Mouse (Mus musculus): Measurements from ENCODE around the gene Bnip3. TPM values are rescaled to one million over a fixed set of nuclear protein-coding genes. Genes with fewer than 3 reads are reported as not detected.

Bnip3 gene
- polyA plus RNA-seq, 1 experiment from 2014 or later: 133 TPM

- Histone ChIP-seq H3K4me1 (no peaks in the 10 kb centered on the region), H3K4me3 (no peak overlapping the region), H3K9me3 (replicated peaks) (no peaks in the 10 kb centered on the region), H3K27ac (replicated peaks) (no peak overlapping the region), H3K36me3 (no peaks in the 10 kb centered on the region), H3K27me3 (ENCODE audit: low read depth, poor library complexity, severe bottlenecking) (no peaks in the 10 kb centered on the region)
- WGBS: 91% methylated on average over 4 of the region's 4 CpGs
- DNase-seq (ENCODE audit: low spot score): no peak
Measured at GRCm38 (mm10) chr7:138928456-138928855, 19.1 kb upstream of the Bnip3 start.

- Histone ChIP-seq H3K4me1 (peaks cover 10% of the 10 kb centered on the region), H3K27me3 (ENCODE audit: low read depth, poor library complexity, severe bottlenecking) (no peaks in the 10 kb centered on the region), H3K4me3 (no peak overlapping the region), H3K9me3 (replicated peaks) (no peaks in the 10 kb centered on the region), H3K36me3 (no peaks in the 10 kb centered on the region), H3K27ac (replicated peaks) (no peak overlapping the region)
- DNase-seq (ENCODE audit: low spot score): no peak
- 13% methylated on average over 3 of the region's 3 CpGs for WGBS
Measured at GRCm38 (mm10) chr7:138923756-138924425, 14.6 kb upstream of the Bnip3 start.

- WGBS: 95% methylated on average over 8 of the region's 8 CpGs
- no peak for DNase-seq (ENCODE audit: low spot score)
- Histone ChIP-seq H3K36me3 (no peaks in the 10 kb centered on the region), H3K9me3 (replicated peaks) (no peaks in the 10 kb centered on the region), H3K4me1 (peaks cover 10% of the 10 kb centered on the region), H3K27ac (replicated peaks) (no peak overlapping the region), H3K4me3 (no peak overlapping the region), H3K27me3 (ENCODE audit: low read depth, poor library complexity, severe bottlenecking) (no peaks in the 10 kb centered on the region)
Measured at GRCm38 (mm10) chr7:138921611-138922010, 12.3 kb upstream of the Bnip3 start.

- Histone ChIP-seq H3K4me3 (peak overlapping the region; percentile 51), H3K9me3 (replicated peaks) (no peaks in the 10 kb centered on the region), H3K36me3 (no peaks in the 10 kb centered on the region), H3K27ac (replicated peaks) (peak overlapping the region; percentile 69; the same call in 1 of the 2 replicates), H3K27me3 (ENCODE audit: low read depth, poor library complexity, severe bottlenecking) (no peaks in the 10 kb centered on the region), H3K4me1 (peaks cover 10% of the 10 kb centered on the region)
- peak; percentile 52 for DNase-seq (ENCODE audit: low spot score)
- WGBS: 5% methylated on average over 26 of the region's 26 CpGs
Measured at GRCm38 (mm10) chr7:138919156-138919944, 10.0 kb upstream of the Bnip3 start.

- Histone ChIP-seq H3K4me3 (no peak overlapping the region), H3K9me3 (replicated peaks) (no peaks in the 10 kb centered on the region), H3K27ac (replicated peaks) (no peak overlapping the region), H3K27me3 (ENCODE audit: low read depth, poor library complexity, severe bottlenecking) (peaks cover 14% of the 10 kb centered on the region; the same call in 1 of the 2 replicates), H3K36me3 (no peaks in the 10 kb centered on the region), H3K4me1 (peaks cover 21% of the 10 kb centered on the region)
- WGBS: 77% methylated on average over 3 of the region's 3 CpGs
- no peak for DNase-seq (ENCODE audit: low spot score)
Measured at GRCm38 (mm10) chr7:138913616-138914015, 4.3 kb upstream of the Bnip3 start.

GRCm38 (mm10) chr7:138910193-138910562, 859 bp upstream of the Bnip3 start:
- Histone ChIP-seq H3K27me3 (ENCODE audit: low read depth, poor library complexity, severe bottlenecking) (peaks cover 14% of the 10 kb centered on the region; the same call in 1 of the 2 replicates), H3K4me3 (peak overlapping the region; percentile 85), H3K4me1 (peaks cover 49% of the 10 kb centered on the region), H3K27ac (replicated peaks) (peak overlapping the region; percentile 94), H3K9me3 (replicated peaks) (no peaks in the 10 kb centered on the region), H3K36me3 (peaks cover 6% of the 10 kb centered on the region; the same call in 1 of the 2 replicates)
- DNase-seq (ENCODE audit: low spot score): no peak
- WGBS: 22% methylated on average over 7 of the region's 7 CpGs

GRCm38 (mm10) chr7:138908768-138909276, 497 bp downstream of the Bnip3 start:
- peak overlapping the region; percentile 85 for H3K4me3 ChIP-seq
- no peaks in the 10 kb centered on the region for H3K9me3 ChIP-seq (replicated peaks)
- peaks cover 14% of the 10 kb centered on the region; the same call in 1 of the 2 replicates for H3K27me3 ChIP-seq (ENCODE audit: low read depth, poor library complexity, severe bottlenecking)
- 3% methylated on average over 10 of the region's 10 CpGs for WGBS
- DNase-seq (ENCODE audit: low spot score): no peak
- H3K27ac ChIP-seq (replicated peaks): peak overlapping the region; percentile 94
- peaks cover 6% of the 10 kb centered on the region; the same call in 1 of the 2 replicates for H3K36me3 ChIP-seq
- H3K4me1 ChIP-seq: peaks cover 49% of the 10 kb centered on the region

GRCm38 (mm10) chr7:138907976-138908375, 1.3 kb downstream of the Bnip3 start:
- Histone ChIP-seq H3K27ac (replicated peaks) (peak overlapping the region; percentile 94), H3K4me3 (peak overlapping the region; percentile 85)
- 49% methylated on average over 5 of the region's 5 CpGs for WGBS

GRCm38 (mm10) chr7:138907043-138907442, 2.3 kb downstream of the Bnip3 start:
- H3K9me3 ChIP-seq (replicated peaks): no peaks in the 10 kb centered on the region
- peaks cover 6% of the 10 kb centered on the region; the same call in 1 of the 2 replicates for H3K36me3 ChIP-seq
- peak; percentile 45 for DNase-seq (ENCODE audit: low spot score)
- H3K27ac ChIP-seq (replicated peaks): peak overlapping the region; percentile 76
- H3K4me3 ChIP-seq: peak overlapping the region; percentile 85
- 14% methylated on average over 7 of the region's 7 CpGs for WGBS
- H3K27me3 ChIP-seq (ENCODE audit: low read depth, poor library complexity, severe bottlenecking): peaks cover 14% of the 10 kb centered on the region; the same call in 1 of the 2 replicates
- peaks cover 49% of the 10 kb centered on the region for H3K4me1 ChIP-seq

More at GRCm38 (mm10) chr7:138907976-138908375, 1.3 kb downstream of the Bnip3 start:
- Histone ChIP-seq H3K4me1 (peaks cover 49% of the 10 kb centered on the region), H3K36me3 (peaks cover 6% of the 10 kb centered on the region; the same call in 1 of the 2 replicates), H3K27me3 (ENCODE audit: low read depth, poor library complexity, severe bottlenecking) (peaks cover 14% of the 10 kb centered on the region; the same call in 1 of the 2 replicates), H3K9me3 (replicated peaks) (no peaks in the 10 kb centered on the region)
- DNase-seq (ENCODE audit: low spot score): peak; percentile 13

- Histone ChIP-seq H3K36me3 (peaks cover 6% of the 10 kb centered on the region; the same call in 1 of the 2 replicates), H3K4me1 (peaks cover 49% of the 10 kb centered on the region), H3K27ac (replicated peaks) (peak overlapping the region; percentile 76), H3K9me3 (replicated peaks) (no peaks in the 10 kb centered on the region), H3K27me3 (ENCODE audit: low read depth, poor library complexity, severe bottlenecking) (peaks cover 10% of the 10 kb centered on the region; the same call in 1 of the 2 replicates), H3K4me3 (peak overlapping the region; percentile 85)
- WGBS: 69% methylated on average over 1 of the region's 1 CpGs
- DNase-seq (ENCODE audit: low spot score): no peak
Measured at GRCm38 (mm10) chr7:138906441-138906840, 2.9 kb downstream of the Bnip3 start.

GRCm38 (mm10) chr7:138903886-138904435, 5.4 kb downstream of the Bnip3 start:
- peaks cover 31% of the 10 kb centered on the region for H3K4me1 ChIP-seq
- no peak overlapping the region for H3K27ac ChIP-seq (replicated peaks)
- DNase-seq (ENCODE audit: low spot score): no peak
- H3K4me3 ChIP-seq: no peak overlapping the region
- no peaks in the 10 kb centered on the region for H3K9me3 ChIP-seq (replicated peaks)
- H3K36me3 ChIP-seq: peaks cover 24% of the 10 kb centered on the region
- 91% methylated on average over 7 of the region's 7 CpGs for WGBS
- H3K27me3 ChIP-seq (ENCODE audit: low read depth, poor library complexity, severe bottlenecking): no peaks in the 10 kb centered on the region

- DNase-seq (ENCODE audit: low spot score): no peak
- H3K36me3 ChIP-seq: peaks cover 69% of the 10 kb centered on the region
Measured at GRCm38 (mm10) chr7:138898743-138899142, 10.6 kb downstream of the Bnip3 start.

More at GRCm38 (mm10) chr7:138898743-138899142, 10.6 kb downstream of the Bnip3 start:
- 85% methylated on average over 4 of the region's 4 CpGs for WGBS
- Histone ChIP-seq H3K27me3 (ENCODE audit: low read depth, poor library complexity, severe bottlenecking) (no peaks in the 10 kb centered on the region), H3K27ac (replicated peaks) (no peak overlapping the region), H3K9me3 (replicated peaks) (no peaks in the 10 kb centered on the region), H3K4me3 (no peak overlapping the region), H3K4me1 (no peaks in the 10 kb centered on the region)
